Mouse (Mus musculus): ENCODE data around the gene Epor. TPM values are rescaled to one million over a fixed set of nuclear protein-coding genes. Genes with fewer than 3 reads are reported as not detected.
A peak's percentile ranks its signal among the peaks of the same experiment; 100 is the strongest.

Gene Epor
- polyA plus RNA-seq, 1 experiment, result 6.3 TPM

- Histone ChIP-seq H3K79me3 (ENCODE audit: low read depth) (peaks cover 2% of the 10 kb centered on the region), H3K36me3 (ENCODE audit: control insufficient read depth, insufficient read depth) (no peaks in the 10 kb centered on the region), H3K4me3 (ENCODE audit: insufficient read depth, poor library complexity, severe bottlenecking) (peak within 1 kb of the TSS; percentile 42), H3ac (ENCODE audit: control insufficient read depth, insufficient read length, low read depth) (peak within 1 kb of the TSS; percentile 53), H3K79me2 (ENCODE audit: control insufficient read depth, insufficient read depth) (peaks cover 16% of the 10 kb centered on the region), H3K27me3 (ENCODE audit: control insufficient read depth, insufficient read depth, insufficient read length) (no peaks in the 10 kb centered on the region)
- TF ChIP-seq CEBPB (IDR thresholded peaks at IDR 0.05; ENCODE audit: low read depth), result no peak
- TF ChIP-seq MYOD1 (IDR thresholded peaks at IDR 0.05; ENCODE audit: control insufficient read depth, insufficient read length, low read depth), result no peak
- TF ChIP-seq MAX (IDR thresholded peaks at IDR 0.05), result no peak
- TF ChIP-seq CTCF (IDR thresholded peaks at IDR 0.05; ENCODE audit: control insufficient read depth, insufficient read depth, insufficient read length), result no peak
- no peak for TF ChIP-seq USF1 (IDR thresholded peaks at IDR 0.05; ENCODE audit: low read depth)
- TF ChIP-seq FOSL1 (IDR thresholded peaks at IDR 0.05; ENCODE audit: insufficient read depth, low read length, poor library complexity, severe bottlenecking), result no peak
- TF ChIP-seq MYOG (IDR thresholded peaks at IDR 0.05; ENCODE audit: control insufficient read depth, extremely low read depth, insufficient read length), result no peak
Observed at GRCm38 (mm10) chr9:21927208-21927753, 36.0 kb downstream of the Epor start, which contains the start of the genes Ccdc159 and Tmem205. Gene Ccdc159, plus strand, starts transcription at chr9:21927471. Gene Tmem205, minus strand, starts transcription at chr9:21927556.

- peak overlapping the region; percentile 53 for H3ac ChIP-seq (ENCODE audit: control insufficient read depth, insufficient read length, low read depth)
- H3K4me3 ChIP-seq (ENCODE audit: insufficient read depth, poor library complexity, severe bottlenecking), result peak overlapping the region; percentile 42
- no peaks in the 10 kb centered on the region for H3K36me3 ChIP-seq (ENCODE audit: control insufficient read depth, insufficient read depth)
- peaks cover 2% of the 10 kb centered on the region for H3K79me3 ChIP-seq (ENCODE audit: low read depth)
- peaks cover 16% of the 10 kb centered on the region for H3K79me2 ChIP-seq (ENCODE audit: control insufficient read depth, insufficient read depth)
- no peak for TF ChIP-seq CEBPB (IDR thresholded peaks at IDR 0.05; ENCODE audit: low read depth)
- TF ChIP-seq CTCF (IDR thresholded peaks at IDR 0.05; ENCODE audit: control insufficient read depth, insufficient read depth, insufficient read length), result no peak
- no peak for TF ChIP-seq FOSL1 (IDR thresholded peaks at IDR 0.05; ENCODE audit: insufficient read depth, low read length, poor library complexity, severe bottlenecking)
- TF ChIP-seq USF1 (IDR thresholded peaks at IDR 0.05; ENCODE audit: low read depth), result no peak
- TF ChIP-seq MAX (IDR thresholded peaks at IDR 0.05), result no peak
- no peak for TF ChIP-seq MYOG (IDR thresholded peaks at IDR 0.05; ENCODE audit: control insufficient read depth, extremely low read depth, insufficient read length)
- no peak for TF ChIP-seq MYOD1 (IDR thresholded peaks at IDR 0.05; ENCODE audit: control insufficient read depth, insufficient read length, low read depth)
- no peaks in the 10 kb centered on the region for H3K27me3 ChIP-seq (ENCODE audit: control insufficient read depth, insufficient read depth, insufficient read length)
Observed at GRCm38 (mm10) chr9:21926784-21927183, 36.5 kb downstream of the Epor start.

GRCm38 (mm10) chr9:21926155-21926554 is 37.2 kb downstream of the Epor start:
- H3K79me3 ChIP-seq (ENCODE audit: low read depth), result peaks cover 2% of the 10 kb centered on the region
- H3K4me3 ChIP-seq (ENCODE audit: insufficient read depth, poor library complexity, severe bottlenecking), result peak overlapping the region; percentile 42
- H3ac ChIP-seq (ENCODE audit: control insufficient read depth, insufficient read length, low read depth), result no peak overlapping the region
- no peaks in the 10 kb centered on the region for H3K36me3 ChIP-seq (ENCODE audit: control insufficient read depth, insufficient read depth)
- TF ChIP-seq FOSL1 (IDR thresholded peaks at IDR 0.05; ENCODE audit: insufficient read depth, low read length, poor library complexity, severe bottlenecking) (no peak), USF1 (IDR thresholded peaks at IDR 0.05; ENCODE audit: low read depth) (no peak), CEBPB (IDR thresholded peaks at IDR 0.05; ENCODE audit: low read depth) (no peak), MAX (IDR thresholded peaks at IDR 0.05) (no peak), MYOG (IDR thresholded peaks at IDR 0.05; ENCODE audit: control insufficient read depth, extremely low read depth, insufficient read length) (no peak), MYOD1 (IDR thresholded peaks at IDR 0.05; ENCODE audit: control insufficient read depth, insufficient read length, low read depth) (no peak), CTCF (IDR thresholded peaks at IDR 0.05; ENCODE audit: control insufficient read depth, insufficient read depth, insufficient read length) (no peak)
- H3K79me2 ChIP-seq (ENCODE audit: control insufficient read depth, insufficient read depth), result peaks cover 16% of the 10 kb centered on the region
- no peaks in the 10 kb centered on the region for H3K27me3 ChIP-seq (ENCODE audit: control insufficient read depth, insufficient read depth, insufficient read length)

GRCm38 (mm10) chr9:21925506-21925905 is 37.8 kb downstream of the Epor start:
- H3K36me3 ChIP-seq (ENCODE audit: control insufficient read depth, insufficient read depth), result no peaks in the 10 kb centered on the region
- peaks cover 16% of the 10 kb centered on the region for H3K79me2 ChIP-seq (ENCODE audit: control insufficient read depth, insufficient read depth)
- H3ac ChIP-seq (ENCODE audit: control insufficient read depth, insufficient read length, low read depth), result no peak overlapping the region
- peaks cover 2% of the 10 kb centered on the region for H3K79me3 ChIP-seq (ENCODE audit: low read depth)
- H3K27me3 ChIP-seq (ENCODE audit: control insufficient read depth, insufficient read depth, insufficient read length), result no peaks in the 10 kb centered on the region
- no peak overlapping the region for H3K4me3 ChIP-seq (ENCODE audit: insufficient read depth, poor library complexity, severe bottlenecking)
- TF ChIP-seq CTCF (IDR thresholded peaks at IDR 0.05; ENCODE audit: control insufficient read depth, insufficient read depth, insufficient read length) (no peak), USF1 (IDR thresholded peaks at IDR 0.05; ENCODE audit: low read depth) (no peak), MYOD1 (IDR thresholded peaks at IDR 0.05; ENCODE audit: control insufficient read depth, insufficient read length, low read depth) (no peak), CEBPB (IDR thresholded peaks at IDR 0.05; ENCODE audit: low read depth) (no peak), MYOG (IDR thresholded peaks at IDR 0.05; ENCODE audit: control insufficient read depth, extremely low read depth, insufficient read length) (no peak), MAX (IDR thresholded peaks at IDR 0.05) (no peak), FOSL1 (IDR thresholded peaks at IDR 0.05; ENCODE audit: insufficient read depth, low read length, poor library complexity, severe bottlenecking) (no peak)

GRCm38 (mm10) chr9:21925034-21925433 is 38.3 kb downstream of the Epor start:
- H3K79me3 ChIP-seq (ENCODE audit: low read depth), result peaks cover 2% of the 10 kb centered on the region
- no peaks in the 10 kb centered on the region for H3K36me3 ChIP-seq (ENCODE audit: control insufficient read depth, insufficient read depth)
- H3K4me3 ChIP-seq (ENCODE audit: insufficient read depth, poor library complexity, severe bottlenecking), result no peak overlapping the region
- H3K27me3 ChIP-seq (ENCODE audit: control insufficient read depth, insufficient read depth, insufficient read length), result no peaks in the 10 kb centered on the region
- no peak overlapping the region for H3ac ChIP-seq (ENCODE audit: control insufficient read depth, insufficient read length, low read depth)
- peaks cover 16% of the 10 kb centered on the region for H3K79me2 ChIP-seq (ENCODE audit: control insufficient read depth, insufficient read depth)
- no peak for TF ChIP-seq MYOD1 (IDR thresholded peaks at IDR 0.05; ENCODE audit: control insufficient read depth, insufficient read length, low read depth)
- no peak for TF ChIP-seq FOSL1 (IDR thresholded peaks at IDR 0.05; ENCODE audit: insufficient read depth, low read length, poor library complexity, severe bottlenecking)
- TF ChIP-seq MYOG (IDR thresholded peaks at IDR 0.05; ENCODE audit: control insufficient read depth, extremely low read depth, insufficient read length), result no peak
- TF ChIP-seq CEBPB (IDR thresholded peaks at IDR 0.05; ENCODE audit: low read depth), result no peak
- TF ChIP-seq USF1 (IDR thresholded peaks at IDR 0.05; ENCODE audit: low read depth), result no peak
- TF ChIP-seq CTCF (IDR thresholded peaks at IDR 0.05; ENCODE audit: control insufficient read depth, insufficient read depth, insufficient read length), result no peak
- TF ChIP-seq MAX (IDR thresholded peaks at IDR 0.05), result no peak

All from C2C12 (cell line).